Mouse (Mus musculus): ENCODE results near the gene Ptges3l. TPM values are rescaled to one million over a fixed set of nuclear protein-coding genes. Genes with fewer than 3 reads are reported as not detected.

Gene Ptges3l
- polyA plus RNA-seq (2014; fragmentation: Illumina TruSeq; extraction: RNeasy Lipid Tissue Mini Kit (QIAGEN cat#74804)): 3.0 TPM

GRCm38 (mm10) chr11:101424925-101425813 lies at the start of gene Ptges3l, which contains the start of gene Rundc1:
TSS of gene Ptges3l (minus strand) at chr11:101425333.
TSS of gene Rundc1 (plus strand) at chr11:101425085.

GRCm38 (mm10) chr11:101465869-101466551 lies 40.9 kb upstream of the Ptges3l start, which contains the start of gene Vat1:
TSS of gene Vat1 (minus strand) at chr11:101466230.

GRCm38 (mm10) chr11:101464211-101465100 lies 39.3 kb upstream of the Ptges3l start, which contains the start of gene Rnd2:
TSS of gene Rnd2 (plus strand) at chr11:101464999.

GRCm38 (mm10) chr11:101448274-101448746 lies 23.2 kb upstream of the Ptges3l start, which contains the start of gene Ifi35:
TSS of gene Ifi35 (plus strand) at chr11:101448407.

GRCm38 (mm10) chr11:101442127-101442693 lies 17.1 kb upstream of the Ptges3l start, which contains the start of gene Rpl27:
TSS of gene Rpl27 (plus strand) at chr11:101442298.

GRCm38 (mm10) chr11:101424105-101424851 lies 855 bp downstream of the Ptges3l start, which contains the start of gene Gm27029:
TSS of gene Gm27029 (minus strand) at chr11:101424796.

GRCm38 (mm10) chr11:101417101-101417855 lies 7.9 kb downstream of the Ptges3l start, which contains the start of gene Aarsd1:
TSS of gene Aarsd1 (minus strand) at chr11:101417615.

Other genes starting within 250 kb of the Ptges3l start
- gene Ccr10, start 249.9 kb downstream of the Ptges3l start, polyA plus RNA-seq (2014; fragmentation: Illumina TruSeq; extraction: RNeasy Lipid Tissue Mini Kit (QIAGEN cat#74804)): not detected
- 28.3 TPM for gene Ezh1, start 198.9 kb downstream of the Ptges3l start, polyA plus RNA-seq (2014; fragmentation: Illumina TruSeq; extraction: RNeasy Lipid Tissue Mini Kit (QIAGEN cat#74804))
- 10.1 TPM for gene Ramp2, start 179.3 kb downstream of the Ptges3l start, polyA plus RNA-seq (2014; fragmentation: Illumina TruSeq; extraction: RNeasy Lipid Tissue Mini Kit (QIAGEN cat#74804))
- 62.5 TPM for gene Vps25, start 171.6 kb downstream of the Ptges3l start, polyA plus RNA-seq (2014; fragmentation: Illumina TruSeq; extraction: RNeasy Lipid Tissue Mini Kit (QIAGEN cat#74804))
- not detected for gene Wnk4, start 164.8 kb downstream of the Ptges3l start, polyA plus RNA-seq (2014; fragmentation: Illumina TruSeq; extraction: RNeasy Lipid Tissue Mini Kit (QIAGEN cat#74804))
- gene Cntd1, start 146.3 kb downstream of the Ptges3l start, polyA plus RNA-seq (2014; fragmentation: Illumina TruSeq; extraction: RNeasy Lipid Tissue Mini Kit (QIAGEN cat#74804)): 1.3 TPM
- 3.5 TPM for gene Coa3, start 146.2 kb downstream of the Ptges3l start, polyA plus RNA-seq (2014; fragmentation: Illumina TruSeq; extraction: RNeasy Lipid Tissue Mini Kit (QIAGEN cat#74804))
- gene Becn1, start 123.0 kb downstream of the Ptges3l start, polyA plus RNA-seq (2014; fragmentation: Illumina TruSeq; extraction: RNeasy Lipid Tissue Mini Kit (QIAGEN cat#74804)): 83.0 TPM
- gene Psme3, start 109.1 kb downstream of the Ptges3l start, polyA plus RNA-seq (2014; fragmentation: Illumina TruSeq; extraction: RNeasy Lipid Tissue Mini Kit (QIAGEN cat#74804)): 240 TPM
- gene Aoc2, start 100.3 kb downstream of the Ptges3l start, polyA plus RNA-seq (2014; fragmentation: Illumina TruSeq; extraction: RNeasy Lipid Tissue Mini Kit (QIAGEN cat#74804)): 0.26 TPM
- 59.7 TPM for gene Aoc3, start 94.7 kb downstream of the Ptges3l start, polyA plus RNA-seq (2014; fragmentation: Illumina TruSeq; extraction: RNeasy Lipid Tissue Mini Kit (QIAGEN cat#74804))
- gene G6pc, start 57.8 kb downstream of the Ptges3l start, polyA plus RNA-seq (2014; fragmentation: Illumina TruSeq; extraction: RNeasy Lipid Tissue Mini Kit (QIAGEN cat#74804)): not detected
- gene Aarsd1, start 7.7 kb downstream of the Ptges3l start, polyA plus RNA-seq (2014; fragmentation: Illumina TruSeq; extraction: RNeasy Lipid Tissue Mini Kit (QIAGEN cat#74804)): 8.1 TPM
- gene Gm27029, start 537 bp downstream of the Ptges3l start, polyA plus RNA-seq (2014; fragmentation: Illumina TruSeq; extraction: RNeasy Lipid Tissue Mini Kit (QIAGEN cat#74804)): not detected
- gene Rundc1, start 248 bp downstream of the Ptges3l start, polyA plus RNA-seq (2014; fragmentation: Illumina TruSeq; extraction: RNeasy Lipid Tissue Mini Kit (QIAGEN cat#74804)): 3.1 TPM
- 91.3 TPM for gene Rpl27, start 17.0 kb upstream of the Ptges3l start, polyA plus RNA-seq (2014; fragmentation: Illumina TruSeq; extraction: RNeasy Lipid Tissue Mini Kit (QIAGEN cat#74804))
- gene Ifi35, start 23.1 kb upstream of the Ptges3l start, polyA plus RNA-seq (2014; fragmentation: Illumina TruSeq; extraction: RNeasy Lipid Tissue Mini Kit (QIAGEN cat#74804)): 0.68 TPM
- 31.6 TPM for gene Rnd2, start 39.7 kb upstream of the Ptges3l start, polyA plus RNA-seq (2014; fragmentation: Illumina TruSeq; extraction: RNeasy Lipid Tissue Mini Kit (QIAGEN cat#74804))
- 1.8 TPM for gene Vat1, start 40.9 kb upstream of the Ptges3l start, polyA plus RNA-seq (2014; fragmentation: Illumina TruSeq; extraction: RNeasy Lipid Tissue Mini Kit (QIAGEN cat#74804))
- 24.1 TPM for gene Brca1, start 126.6 kb upstream of the Ptges3l start, polyA plus RNA-seq (2014; fragmentation: Illumina TruSeq; extraction: RNeasy Lipid Tissue Mini Kit (QIAGEN cat#74804))
- gene Nbr1, start 126.8 kb upstream of the Ptges3l start, polyA plus RNA-seq (2014; fragmentation: Illumina TruSeq; extraction: RNeasy Lipid Tissue Mini Kit (QIAGEN cat#74804)): 140 TPM
- gene Tmem106a, start 156.9 kb upstream of the Ptges3l start, polyA plus RNA-seq (2014; fragmentation: Illumina TruSeq; extraction: RNeasy Lipid Tissue Mini Kit (QIAGEN cat#74804)): 4.6 TPM
- gene Gm11634, start 173.9 kb upstream of the Ptges3l start, polyA plus RNA-seq (2014; fragmentation: Illumina TruSeq; extraction: RNeasy Lipid Tissue Mini Kit (QIAGEN cat#74804)): not detected
- gene Rdm1, start 201.9 kb upstream of the Ptges3l start, polyA plus RNA-seq (2014; fragmentation: Illumina TruSeq; extraction: RNeasy Lipid Tissue Mini Kit (QIAGEN cat#74804)): not detected
- gene Arl4d, start 240.2 kb upstream of the Ptges3l start, polyA plus RNA-seq (2014; fragmentation: Illumina TruSeq; extraction: RNeasy Lipid Tissue Mini Kit (QIAGEN cat#74804)): 4.6 TPM